Mouse (Mus musculus): ENCODE measurements around the gene Zfp746.
"Not testable (repeated sequence)": the region's sequence is repeated elsewhere in the genome, so short reads cannot be mapped to it uniquely, and the experiment has no call there.

Zfp746 gene

GRCm38 (mm10) chr6:48086471-48086878 is at the start of gene Zfp746:
Zfp746 (minus strand) TSS chr6:48086593.
- peak; percentile 93 for DNase-seq (ENCODE audit: low spot score)

- DNase-seq (ENCODE audit: low spot score) = not testable (repeated sequence)
Measured at GRCm38 (mm10) chr6:48121092-48121491, 34.7 kb upstream of the Zfp746 start.

GRCm38 (mm10) chr6:48116036-48116435 is 29.6 kb upstream of the Zfp746 start:
- no peak for DNase-seq (ENCODE audit: low spot score)

- no peak for DNase-seq (ENCODE audit: low spot score)
Measured at GRCm38 (mm10) chr6:48086957-48087715, 743 bp upstream of the Zfp746 start.

- DNase-seq (ENCODE audit: low spot score) = peak; percentile 50
Measured at GRCm38 (mm10) chr6:48085521-48086404, 630 bp downstream of the Zfp746 start.

- DNase-seq (ENCODE audit: low spot score) = no peak
Measured at GRCm38 (mm10) chr6:48083733-48084191, 2.6 kb downstream of the Zfp746 start.

GRCm38 (mm10) chr6:48081952-48082351 is 4.4 kb downstream of the Zfp746 start:
- no peak for DNase-seq (ENCODE audit: low spot score)

- DNase-seq (ENCODE audit: low spot score) = no peak
Measured at GRCm38 (mm10) chr6:48081021-48081420, 5.4 kb downstream of the Zfp746 start.

- no peak for DNase-seq (ENCODE audit: low spot score)
Measured at GRCm38 (mm10) chr6:48073316-48073715, 13.1 kb downstream of the Zfp746 start.

GRCm38 (mm10) chr6:48067492-48067891 is 18.9 kb downstream of the Zfp746 start:
- DNase-seq (ENCODE audit: low spot score) = no peak

GRCm38 (mm10) chr6:48065587-48066075 is 20.8 kb downstream of the Zfp746 start:
- no peak for DNase-seq (ENCODE audit: low spot score)

GRCm38 (mm10) chr6:48064451-48064850 is 21.9 kb downstream of the Zfp746 start:
- no peak for DNase-seq (ENCODE audit: low spot score)

- no peak for DNase-seq (ENCODE audit: low spot score)
Measured at GRCm38 (mm10) chr6:48063940-48064339, 22.5 kb downstream of the Zfp746 start.

- DNase-seq (ENCODE audit: low spot score) = no peak
Measured at GRCm38 (mm10) chr6:48060895-48061294, 25.5 kb downstream of the Zfp746 start.

- DNase-seq (ENCODE audit: low spot score) = no peak
Measured at GRCm38 (mm10) chr6:48060421-48060820, 26.0 kb downstream of the Zfp746 start.

GRCm38 (mm10) chr6:48052136-48052535 is 34.3 kb downstream of the Zfp746 start:
- DNase-seq (ENCODE audit: low spot score) = no peak

- DNase-seq (ENCODE audit: low spot score) = no peak
Measured at GRCm38 (mm10) chr6:48051666-48052065, 34.7 kb downstream of the Zfp746 start.

- DNase-seq (ENCODE audit: low spot score) = no peak
Measured at GRCm38 (mm10) chr6:48049273-48050065, 36.9 kb downstream of the Zfp746 start.

- DNase-seq (ENCODE audit: low spot score) = peak; percentile 74
Measured at GRCm38 (mm10) chr6:48048426-48049272, 37.7 kb downstream of the Zfp746 start, which contains the start of gene Zfp777. Zfp777 (minus strand) TSS chr6:48048911.

- peak; percentile 21 for DNase-seq (ENCODE audit: low spot score)
Measured at GRCm38 (mm10) chr6:48047450-48048351, 38.7 kb downstream of the Zfp746 start.

Measured in ovary, postnatal 14 days (tissue).